Mouse (Mus musculus) limb, embryonic 14.5 days (tissue): ENCODE results near the gene F2rl3. TPM values are rescaled to one million over a fixed set of nuclear protein-coding genes. Genes with fewer than 3 reads are reported as not detected.
A peak's percentile ranks its signal among the peaks of the same experiment; 100 is the strongest.

Source experiments
- ATAC-seq: fragments of 200-750 bp; cut with Nextera tagmentation; 2 replicates; pipeline ENCODE4 v1.8.0; 2017; ENCODE audit warnings: low read depth, moderate number of reproducible peaks, moderate TSS enrichment; ENCODE audit not compliant: low FRiP score
- DNase-seq: peaks from one replicate; pipeline ENCODE4 v3.0.0-alpha.2; 2015; ENCODE audit warnings: low spot score
- H3K27ac ChIP-seq: fragments of 300-500 bp; sonication (generic); replicated peaks from 2 replicates; pipeline ENCODE4 v1.5.1; 2014; ENCODE audit warnings: low read depth, mild to moderate bottlenecking, low read length, moderate library complexity, mixed read lengths
- H3K27me3 ChIP-seq: fragments of 300-500 bp; sonication (generic); 2 replicates; pipeline ENCODE4 v1.6.1; 2014; ENCODE audit warnings: low read length, mixed read lengths; ENCODE audit not compliant: control insufficient read depth, insufficient read depth
- H3K36me3 ChIP-seq: fragments of 300-500 bp; sonication (generic); 2 replicates; pipeline ENCODE4 v1.6.1; 2014; ENCODE audit warnings: mild to moderate bottlenecking, low read length, moderate library complexity, mixed read lengths; ENCODE audit not compliant: control insufficient read depth, insufficient read depth
- H3K4me1 ChIP-seq: fragments of 300-500 bp; sonication (generic); 2 replicates; pipeline ENCODE4 v1.6.1; 2014; ENCODE audit warnings: antibody characterized with exemption, low read length, mixed read lengths; ENCODE audit not compliant: control insufficient read depth, insufficient read depth
- H3K4me2 ChIP-seq: fragments of 300-500 bp; sonication (generic); replicated peaks from 2 replicates; pipeline ENCODE4 v1.6.1; 2014; ENCODE audit warnings: low read depth, mild to moderate bottlenecking, low read length, moderate library complexity; ENCODE audit not compliant: severe bottlenecking
- H3K4me3 ChIP-seq: fragments of 300-500 bp; sonication (generic); replicated peaks from 2 replicates; pipeline ENCODE4 v1.5.1; 2014; ENCODE audit warnings: low read length
- H3K9ac ChIP-seq: fragments of 300-500 bp; sonication (generic); 2 replicates; pipeline ENCODE4 v1.6.1; 2014; ENCODE audit warnings: mild to moderate bottlenecking, low read depth, low read length, moderate library complexity; ENCODE audit not compliant: severe bottlenecking
- H3K9me3 ChIP-seq: fragments of 300-500 bp; sonication (generic); 2 replicates; pipeline ENCODE4 v1.6.1; 2016; ENCODE audit warnings: low read length; ENCODE audit not compliant: control insufficient read depth
- POLR2A ChIP-seq: fragments of 200-500 bp; IDR thresholded peaks from 2 replicates; pipeline ENCODE4 v1.8.0; 2012; ENCODE audit warnings: inconsistent platforms, mild to moderate bottlenecking, moderate library complexity, borderline replicate concordance; ENCODE audit not compliant: insufficient read depth, insufficient read length; ENCODE audit errors: extremely low read depth
- WGBS: fragments of 180-500 bp; shearing (Covaris S2); extraction: QIAGEN DNeasy Blood & Tissue Kit; methylation state at CpG from one replicate; pipeline ENCODE4 v1.1.7; 2014; 5-methylcytosine and 5-hydroxymethylcytosine counted together
- polyA plus RNA-seq, 2 experiments: library from polyadenylated mRNA; depleted of rRNA in 1 of 2; stranded (reverse) in 1 of 2; unstranded in 1 of 2; fragments of >200 nt; fragmentation: Nextera tagmentation in 1 of 2; extraction: Ambion mirVana in 1 of 2; gene quantifications; 2 replicates each; pipeline versions ENCODE4 v1.2.1 to v1.2.3; 2012 to 2014

The F2rl3 gene
- polyA plus RNA-seq, 2 experiments = 1.5 to 2.0 TPM

DNA sequence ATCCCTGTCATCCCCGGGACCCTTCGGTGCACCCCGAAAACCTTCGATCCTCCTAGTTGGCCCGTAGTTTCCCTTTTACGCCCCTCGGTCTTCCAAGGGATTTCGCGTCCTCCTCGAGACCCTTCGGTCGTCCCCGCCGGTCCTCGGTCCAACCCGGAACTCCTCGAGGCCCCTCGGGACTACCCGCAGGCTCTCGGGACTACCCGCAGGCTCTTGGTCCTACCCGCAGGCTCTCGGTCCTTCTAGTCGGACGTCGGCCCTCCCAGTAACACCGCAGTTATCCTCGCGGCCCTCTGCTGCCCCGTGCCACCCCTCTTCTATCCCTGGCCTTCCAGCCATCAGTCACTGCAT, 38.1 kb upstream of the F2rl3 start:
- no peak overlapping the region for H3K27ac ChIP-seq
- DNase-seq (no peak), ATAC-seq (no peak)
- H3K4me3 ChIP-seq = peak overlapping the region; percentile 85
- under 1% methylated on average over 30 of the region's 30 CpGs for WGBS
- no peaks in the 10 kb centered on the region for H3K27me3 ChIP-seq
- H3K4me2 ChIP-seq = peak overlapping the region; percentile 89
- peak overlapping the region; percentile 94 for H3K9ac ChIP-seq
- H3K9me3 ChIP-seq = no peaks in the 10 kb centered on the region
- no peak for TF ChIP-seq POLR2A
- peaks cover 41% of the 10 kb centered on the region for H3K36me3 ChIP-seq
- H3K4me1 ChIP-seq = peaks cover 9% of the 10 kb centered on the region

DNA sequence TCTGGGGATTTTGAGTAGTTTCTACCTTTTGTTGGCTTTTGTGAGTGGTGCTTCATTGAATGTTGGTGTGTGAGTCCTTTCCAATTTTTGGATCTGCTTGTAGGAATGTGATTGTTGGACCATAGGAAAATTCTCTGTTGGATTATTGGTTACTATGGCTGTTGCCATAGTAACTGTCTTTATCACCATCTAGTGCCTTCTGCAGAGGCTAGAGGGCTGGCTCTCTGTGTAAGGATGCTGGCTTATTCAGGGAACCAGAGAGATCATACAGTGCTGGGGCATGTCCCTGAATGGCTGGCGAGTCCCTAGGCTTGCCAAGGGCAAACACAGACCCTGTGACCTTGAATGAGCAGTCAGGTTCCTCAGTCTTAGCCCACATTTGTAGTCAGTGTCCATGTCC, 33.0 kb upstream of the F2rl3 start:
- no peak for TF ChIP-seq POLR2A
- Histone ChIP-seq H3K4me2 (no peak overlapping the region), H3K27me3 (no peaks in the 10 kb centered on the region), H3K27ac (no peak overlapping the region), H3K9ac (no peak overlapping the region), H3K36me3 (peaks cover 90% of the 10 kb centered on the region), H3K4me1 (peaks cover 9% of the 10 kb centered on the region), H3K4me3 (no peak overlapping the region), H3K9me3 (no peaks in the 10 kb centered on the region)
- DNase-seq (no peak), ATAC-seq (no peak)
- 100% methylated on average over 1 of the region's 1 CpGs for WGBS

DNA sequence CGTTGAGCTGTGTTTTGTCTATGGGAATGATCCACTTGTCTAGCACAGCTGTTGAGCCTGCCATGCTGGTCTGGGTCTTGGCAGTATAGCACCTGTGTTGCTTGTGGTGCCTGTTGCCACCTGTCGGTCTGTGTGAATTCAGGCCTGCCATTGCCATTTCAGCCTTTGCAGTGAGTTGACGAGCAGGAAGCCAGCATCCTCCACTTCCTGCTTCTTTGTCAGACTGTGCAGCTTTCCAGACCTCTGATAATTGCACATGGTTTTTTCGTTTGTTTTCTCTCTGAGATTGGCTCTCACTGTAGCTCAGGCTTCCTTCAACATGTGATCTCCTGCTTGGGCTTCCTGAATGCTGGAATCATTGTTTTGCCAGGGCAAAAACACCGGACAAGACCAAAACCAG, 26.7 kb upstream of the F2rl3 start:
- H3K27me3 ChIP-seq = no peaks in the 10 kb centered on the region
- no peaks in the 10 kb centered on the region for H3K9me3 ChIP-seq
- no peak overlapping the region for H3K27ac ChIP-seq
- 78% methylated on average over 5 of the region's 5 CpGs for WGBS
- no peak for TF ChIP-seq POLR2A
- no peak for ATAC-seq
- no peaks in the 10 kb centered on the region for H3K4me1 ChIP-seq
- no peak overlapping the region for H3K4me3 ChIP-seq
- DNase-seq = no peak
- H3K36me3 ChIP-seq = peaks cover 92% of the 10 kb centered on the region
- H3K4me2 ChIP-seq = no peak overlapping the region
- H3K9ac ChIP-seq = no peak overlapping the region

DNA sequence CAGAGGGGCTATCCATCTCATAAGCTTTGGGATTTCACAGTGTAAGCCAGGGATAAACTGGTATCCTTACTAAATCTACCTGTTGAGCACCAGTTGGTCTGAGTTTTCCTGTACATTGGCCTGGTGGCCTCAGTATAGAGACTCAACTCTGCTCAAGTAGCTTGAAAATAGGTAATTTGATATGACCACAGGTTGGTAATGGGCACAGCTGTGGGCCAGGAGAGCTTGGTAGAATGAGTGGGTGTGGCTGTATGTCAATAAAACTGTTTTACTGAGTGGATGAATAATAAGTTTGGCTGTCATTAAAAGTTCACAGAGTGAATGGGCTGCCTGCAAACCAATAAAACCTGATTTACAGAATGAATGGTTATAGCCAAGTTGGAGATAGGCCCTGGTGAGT, 24.8 kb upstream of the F2rl3 start:
- Histone ChIP-seq H3K36me3 (peaks cover 92% of the 10 kb centered on the region), H3K4me1 (no peaks in the 10 kb centered on the region), H3K9me3 (no peaks in the 10 kb centered on the region), H3K9ac (no peak overlapping the region), H3K27me3 (no peaks in the 10 kb centered on the region), H3K4me2 (no peak overlapping the region), H3K4me3 (no peak overlapping the region), H3K27ac (no peak overlapping the region)
- DNase-seq (no peak), ATAC-seq (no peak)
- TF ChIP-seq POLR2A = no peak

DNA sequence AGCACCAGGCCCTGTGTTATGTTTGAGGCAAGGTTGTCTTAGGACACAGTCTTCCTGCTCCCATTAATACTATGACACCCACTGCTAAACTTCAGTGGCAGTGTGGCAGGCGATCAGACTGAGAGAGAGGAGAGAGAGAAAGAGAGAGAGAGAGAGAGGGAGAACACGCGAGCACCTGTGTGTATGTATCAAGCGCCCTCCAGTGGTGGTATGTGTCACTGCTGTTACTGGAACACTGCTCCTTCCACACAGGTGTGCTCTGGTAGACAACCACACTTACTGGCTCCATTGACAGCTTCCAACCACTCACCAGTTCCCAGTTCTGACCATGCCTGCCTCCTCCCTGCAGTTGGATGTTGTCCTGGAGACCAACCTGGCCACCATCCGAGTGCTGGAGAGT, 15.6 kb upstream of the F2rl3 start:
- Histone ChIP-seq H3K27me3 (no peaks in the 10 kb centered on the region), H3K9ac (no peak overlapping the region), H3K4me1 (no peaks in the 10 kb centered on the region), H3K27ac (no peak overlapping the region), H3K36me3 (peaks cover 97% of the 10 kb centered on the region), H3K9me3 (no peaks in the 10 kb centered on the region), H3K4me3 (no peak overlapping the region), H3K4me2 (no peak overlapping the region)
- DNase-seq (peak; percentile 44), ATAC-seq (no peak; the same call in 1 of the 2 replicates)
- WGBS = 52% methylated on average over 5 of the region's 5 CpGs
- TF ChIP-seq POLR2A = no peak

DNA sequence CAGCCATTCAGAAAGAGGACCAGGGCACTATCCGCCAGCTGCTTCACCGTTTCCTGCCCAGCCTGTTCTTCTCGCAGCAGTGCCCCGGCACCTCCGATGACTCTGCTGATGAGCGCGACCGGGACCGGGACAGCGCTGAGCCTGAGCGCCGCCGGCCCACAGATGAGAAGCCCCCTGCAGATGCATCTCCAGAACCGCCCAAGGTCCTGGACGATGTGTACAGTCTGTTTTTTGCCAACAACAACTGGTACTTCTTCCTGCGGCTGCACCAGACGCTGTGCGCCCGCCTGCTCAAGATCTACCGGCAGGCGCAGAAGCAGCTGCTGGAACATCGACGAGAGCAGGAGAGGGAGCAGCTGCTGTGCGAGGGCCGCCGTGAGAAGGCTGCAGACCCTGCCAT, 11.8 kb upstream of the F2rl3 start:
- Histone ChIP-seq H3K4me3 (no peak overlapping the region), H3K9ac (no peak overlapping the region), H3K9me3 (no peaks in the 10 kb centered on the region), H3K27ac (no peak overlapping the region), H3K27me3 (no peaks in the 10 kb centered on the region), H3K4me2 (no peak overlapping the region), H3K4me1 (no peaks in the 10 kb centered on the region), H3K36me3 (peaks cover 97% of the 10 kb centered on the region)
- DNase-seq (no peak), ATAC-seq (no peak)
- no peak for TF ChIP-seq POLR2A
- 96% methylated on average over 25 of the region's 26 CpGs for WGBS
